Mouse (Mus musculus) cerebellum, adult 2 months (tissue): ENCODE data around the gene Cd82.

Source experiments
- CTCF ChIP-seq: fragments of 200-500 bp; IDR thresholded peaks from 2 replicates; pipeline ENCODE4 v1.5.1; 2011; ENCODE audit warnings: low read depth, mild to moderate bottlenecking, control low read depth, low read length, moderate library complexity, borderline replicate concordance; ENCODE audit not compliant: insufficient read depth
- POLR2A ChIP-seq: fragments of 200-500 bp; IDR thresholded peaks from 2 replicates; pipeline ENCODE4 v1.6.1; 2011; ENCODE audit warnings: low read length, control low read depth, borderline replicate concordance; ENCODE audit not compliant: insufficient read depth

- no peak for TF ChIP-seq CTCF
- no peak for TF ChIP-seq POLR2A
Observed at GRCm38 (mm10) chr2:93501303-93501702, 38.4 kb upstream of the Cd82 start.
